Mouse (Mus musculus) 416B (cell line): ENCODE measurements around the gene Zfp955b.
"Not testable (repeated sequence)": the region's sequence is repeated elsewhere in the genome, so short reads cannot be mapped to it uniquely, and the experiment has no call there.

Experiments used
- DNase-seq: peaks from one replicate; pipeline ENCODE4 v3.0.0; 2011; ENCODE audit warnings: low read depth

Gene Zfp955b

DNA sequence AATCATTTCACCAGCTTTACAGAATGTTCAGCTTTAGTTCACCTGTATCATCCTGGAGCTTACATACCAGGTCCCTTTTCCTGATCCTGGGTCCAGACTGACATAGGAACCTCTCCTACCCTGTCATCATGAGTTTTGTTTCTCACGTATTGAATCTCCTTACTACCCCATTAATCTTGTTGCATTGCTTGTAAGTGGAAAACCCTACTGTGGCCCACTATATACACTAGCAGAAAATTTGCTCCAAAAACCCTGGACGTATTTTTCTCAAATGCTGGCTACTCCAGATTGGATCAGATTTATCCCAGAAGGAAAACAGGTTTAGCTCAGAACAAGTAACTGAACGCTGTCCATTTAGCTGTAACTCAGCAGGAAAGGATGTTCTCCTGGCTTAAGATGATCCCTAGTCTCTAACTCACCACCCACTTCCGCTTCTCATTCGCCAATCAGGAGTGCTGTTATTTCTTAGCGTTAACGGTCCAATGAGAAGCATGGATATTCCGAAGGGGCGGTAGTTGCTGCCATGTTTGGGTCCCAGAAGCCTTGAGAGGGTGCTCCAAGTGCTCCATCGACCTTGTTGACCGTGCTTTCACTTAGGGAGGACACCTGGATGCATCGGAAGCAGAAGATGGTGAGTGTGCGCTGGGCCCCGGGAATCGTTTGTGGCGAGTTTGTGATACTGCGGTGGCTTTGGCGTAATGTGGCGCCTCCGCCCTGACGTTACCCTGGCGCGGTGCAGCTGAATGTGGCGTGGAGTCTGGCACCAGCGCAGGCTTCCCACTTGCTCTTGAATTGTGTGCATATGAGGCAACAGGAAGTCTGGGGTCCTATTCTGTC lies at the start of gene Zfp955b:
Gene Zfp955b (plus strand): TSS at position 506 of the 837 bp plus-strand sequence.
- not testable (repeated sequence) for DNase-seq

DNA sequence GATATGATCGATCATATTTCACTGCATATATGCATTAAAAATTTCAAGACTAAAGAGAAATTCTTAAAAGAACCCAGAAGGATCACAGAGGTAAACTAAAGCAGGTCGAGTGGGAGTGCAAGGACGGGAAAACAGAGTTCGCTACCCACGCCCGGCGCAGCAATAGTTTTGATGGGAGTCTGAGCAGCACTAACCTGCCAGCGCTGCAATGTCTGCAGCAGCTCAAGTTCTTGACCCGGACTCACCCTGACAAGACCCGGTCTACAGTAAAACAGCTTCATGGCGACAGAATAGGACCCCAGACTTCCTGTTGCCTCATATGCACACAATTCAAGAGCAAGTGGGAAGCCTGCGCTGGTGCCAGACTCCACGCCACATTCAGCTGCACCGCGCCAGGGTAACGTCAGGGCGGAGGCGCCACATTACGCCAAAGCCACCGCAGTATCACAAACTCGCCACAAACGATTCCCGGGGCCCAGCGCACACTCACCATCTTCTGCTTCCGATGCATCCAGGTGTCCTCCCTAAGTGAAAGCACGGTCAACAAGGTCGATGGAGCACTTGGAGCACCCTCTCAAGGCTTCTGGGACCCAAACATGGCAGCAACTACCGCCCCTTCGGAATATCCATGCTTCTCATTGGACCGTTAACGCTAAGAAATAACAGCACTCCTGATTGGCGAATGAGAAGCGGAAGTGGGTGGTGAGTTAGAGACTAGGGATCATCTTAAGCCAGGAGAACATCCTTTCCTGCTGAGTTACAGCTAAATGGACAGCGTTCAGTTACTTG lies 34.6 kb upstream of the Zfp955b start, which contains the start of gene Zfp955a:
Gene Zfp955a (minus strand): TSS at position 616 of the 789 bp plus-strand sequence.
- not testable (repeated sequence) for DNase-seq

DNA sequence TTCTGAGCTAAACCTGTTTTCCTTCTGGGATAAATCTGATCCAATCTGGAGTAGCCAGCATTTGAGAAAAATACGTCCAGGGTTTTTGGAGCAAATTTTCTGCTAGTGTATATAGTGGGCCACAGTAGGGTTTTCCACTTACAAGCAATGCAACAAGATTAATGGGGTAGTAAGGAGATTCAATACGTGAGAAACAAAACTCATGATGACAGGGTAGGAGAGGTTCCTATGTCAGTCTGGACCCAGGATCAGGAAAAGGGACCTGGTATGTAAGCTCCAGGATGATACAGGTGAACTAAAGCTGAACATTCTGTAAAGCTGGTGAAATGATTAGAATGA lies 34.1 kb upstream of the Zfp955b start:
- not testable (repeated sequence) for DNase-seq

DNA sequence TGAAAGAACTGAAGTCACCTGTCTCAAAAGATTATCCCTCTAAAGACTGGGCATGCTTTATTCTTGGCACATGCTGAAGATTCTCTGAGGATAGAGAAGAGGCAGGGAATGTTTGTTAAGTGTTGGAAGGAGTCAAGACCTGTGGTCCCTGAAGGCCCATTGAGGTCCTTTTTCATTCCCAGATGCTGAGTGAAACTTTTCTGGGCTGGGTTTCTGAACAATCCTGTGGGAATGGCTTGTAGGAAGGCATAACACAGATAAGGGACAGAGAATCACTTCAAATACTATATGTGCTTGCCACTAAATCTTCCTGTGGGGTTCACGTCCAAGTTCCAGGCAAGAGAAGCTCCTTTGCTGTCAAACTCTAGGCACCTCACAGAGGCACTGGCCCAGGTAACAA lies 25.0 kb upstream of the Zfp955b start, which contains the start of gene Olfr63:
Gene Olfr63 (plus strand): TSS at position 301 of the 400 bp plus-strand sequence.
- DNase-seq = no peak

GRCm38 (mm10) chr17:33268907-33269306 lies 20.4 kb upstream of the Zfp955b start:
- no peak for DNase-seq

DNA sequence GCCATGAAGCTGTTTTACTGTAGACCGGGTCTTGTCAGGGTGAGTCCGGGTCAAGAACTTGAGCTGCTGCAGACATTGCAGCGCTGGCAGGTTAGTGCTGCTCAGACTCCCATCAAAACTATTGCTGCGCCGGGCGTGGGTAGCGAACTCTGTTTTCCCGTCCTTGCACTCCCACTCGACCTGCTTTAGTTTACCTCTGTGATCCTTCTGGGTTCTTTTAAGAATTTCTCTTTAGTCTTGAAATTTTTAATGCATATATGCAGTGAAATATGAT lies 469 bp downstream of the Zfp955b start:
- DNase-seq = not testable (repeated sequence)

DNA sequence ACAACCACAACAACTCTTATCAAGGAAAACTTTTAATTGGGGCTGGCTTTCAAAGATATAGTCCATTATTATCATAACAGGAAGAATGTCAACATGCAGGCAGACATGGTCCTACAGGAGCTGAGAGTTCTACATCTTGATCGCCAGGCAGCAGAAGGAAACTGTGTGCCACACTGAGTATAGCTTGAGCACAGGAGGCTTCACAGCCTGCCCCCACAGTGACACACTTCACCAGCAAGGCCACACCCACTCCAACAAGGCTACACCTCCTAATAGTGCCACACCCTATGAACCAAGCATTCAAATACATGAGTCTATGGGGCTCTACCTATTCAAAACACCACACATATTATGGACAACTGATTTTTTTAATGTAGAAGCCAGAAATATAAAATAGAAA lies 63.6 kb downstream of the Zfp955b start:
- no peak for DNase-seq
